Mouse (Mus musculus) heart, embryonic 11.5 days (tissue): Measurements from ENCODE around the gene Cldn9. TPM values are rescaled to one million over a fixed set of nuclear protein-coding genes. Genes with fewer than 3 reads are reported as not detected.

ENCODE experiments used
- ATAC-seq: fragments of 200-750 bp; cut with Nextera tagmentation; replicated peaks from 2 replicates; pipeline ENCODE4 v1.8.0; 2017; ENCODE audit warnings: moderate library complexity; ENCODE audit not compliant: insufficient number of reproducible peaks, low FRiP score, low TSS enrichment
- H3K27ac ChIP-seq: fragments of 300-500 bp; sonication (generic); 2 replicates; pipeline ENCODE4 v1.5.1; 2014; ENCODE audit warnings: mild to moderate bottlenecking, low read depth, low read length
- H3K27me3 ChIP-seq: fragments of 300-500 bp; sonication (generic); 2 replicates; pipeline ENCODE4 v1.6.1; 2014; ENCODE audit warnings: mild to moderate bottlenecking, low read length, mixed read lengths; ENCODE audit not compliant: control insufficient read depth, insufficient read depth
- H3K36me3 ChIP-seq: fragments of 300-500 bp; sonication (generic); 2 replicates; pipeline ENCODE4 v1.6.1; 2014; ENCODE audit warnings: mild to moderate bottlenecking, low read length, moderate library complexity, mixed read lengths; ENCODE audit not compliant: control insufficient read depth, insufficient read depth
- H3K4me1 ChIP-seq: fragments of 300-500 bp; sonication (generic); 2 replicates; pipeline ENCODE4 v1.6.1; 2014; ENCODE audit warnings: low read length; ENCODE audit not compliant: control insufficient read depth, insufficient read depth
- H3K4me2 ChIP-seq: fragments of 300-500 bp; sonication (generic); 2 replicates; pipeline ENCODE4 v1.6.1; 2014; ENCODE audit warnings: mild to moderate bottlenecking, moderate library complexity
- H3K4me3 ChIP-seq: fragments of 300-500 bp; sonication (generic); 2 replicates; pipeline ENCODE4 v1.5.1; 2014; ENCODE audit warnings: low read depth, low read length
- H3K9ac ChIP-seq: fragments of 300-500 bp; sonication (generic); 2 replicates; pipeline ENCODE4 v1.6.1; 2014; ENCODE audit warnings: mild to moderate bottlenecking, low read depth, low read length, moderate library complexity
- H3K9me3 ChIP-seq: fragments of 300-500 bp; sonication (generic); replicated peaks from 2 replicates; pipeline ENCODE4 v1.6.1; 2016; ENCODE audit warnings: low read length; ENCODE audit not compliant: control insufficient read depth
- WGBS: fragments of 180-500 bp; shearing (Covaris S2); extraction: QIAGEN DNeasy Blood & Tissue Kit; methylation state at CpG from one replicate; pipeline ENCODE4 v1.1.7; 2014; ENCODE audit not compliant: insufficient replicate concordance; 5-methylcytosine and 5-hydroxymethylcytosine counted together
- polyA plus RNA-seq: library from polyadenylated mRNA; unstranded; fragments of >200 nt; fragmentation: Nextera tagmentation; extraction: Ambion mirVana; gene quantifications from 2 replicates; pipeline ENCODE4 v1.2.1, GENCODE M21; 2014

The Cldn9 gene
- polyA plus RNA-seq, 1 experiment from 2014 or later: 0.46 TPM

DNA sequence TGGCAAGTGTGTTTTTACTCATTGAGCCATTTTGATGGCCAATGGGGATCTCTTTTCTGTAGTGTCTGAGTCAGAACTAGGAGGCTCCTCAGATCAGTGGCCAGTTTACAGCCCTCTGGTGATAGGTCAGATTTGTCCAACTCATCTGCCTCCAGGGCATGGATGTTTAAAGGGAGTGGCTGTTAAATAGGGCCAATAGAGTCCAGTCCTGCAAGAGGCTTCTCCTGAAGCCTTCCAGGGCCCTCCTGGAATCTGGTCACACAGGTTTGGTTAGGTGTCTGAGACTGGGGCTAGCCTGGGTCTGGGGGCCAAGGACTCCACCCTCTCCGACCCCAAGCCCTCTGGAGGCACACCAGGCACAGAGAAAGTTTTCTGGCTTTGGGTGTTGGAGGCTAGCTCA lies 10.7 kb upstream of the Cldn9 start:
- Histone ChIP-seq H3K36me3 (no peaks in the 10 kb centered on the region), H3K4me2 (no peak overlapping the region), H3K4me1 (peaks cover 5% of the 10 kb centered on the region), H3K9me3 (no peaks in the 10 kb centered on the region), H3K27ac (no peak overlapping the region), H3K27me3 (peaks cover 24% of the 10 kb centered on the region), H3K9ac (no peak overlapping the region), H3K4me3 (no peak overlapping the region)
- ATAC-seq: no peak
- 80% methylated on average over 1 of the region's 1 CpGs for WGBS

DNA sequence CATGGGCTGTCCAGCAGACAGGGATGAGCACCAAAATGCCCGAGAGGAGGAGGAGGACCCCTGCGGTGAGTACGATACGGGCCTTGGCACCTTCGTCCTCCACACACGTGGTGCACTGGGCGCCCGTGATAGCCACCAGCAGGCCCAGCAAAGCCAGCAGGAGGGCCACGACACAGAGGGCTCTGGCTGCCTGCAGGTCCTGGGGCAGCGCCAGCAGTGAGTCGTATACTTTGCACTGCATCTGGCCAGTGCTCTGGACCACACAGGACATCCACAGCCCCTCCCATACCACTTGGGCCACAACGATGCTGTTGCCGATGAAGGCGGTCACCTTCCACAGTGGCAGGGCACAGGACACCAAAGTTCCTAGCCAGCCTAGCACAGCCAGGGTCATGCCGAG lies 600 bp downstream of the Cldn9 start:
- H3K27me3 ChIP-seq: peaks cover 71% of the 10 kb centered on the region
- H3K9ac ChIP-seq: no peak overlapping the region
- WGBS: 13% methylated on average over 15 of the region's 15 CpGs
- no peak for ATAC-seq
- H3K4me2 ChIP-seq: no peak overlapping the region
- H3K36me3 ChIP-seq: no peaks in the 10 kb centered on the region
- H3K9me3 ChIP-seq: no peaks in the 10 kb centered on the region
- H3K4me3 ChIP-seq: no peak overlapping the region
- H3K4me1 ChIP-seq: no peaks in the 10 kb centered on the region; the same call in 1 of the 2 replicates
- no peak overlapping the region for H3K27ac ChIP-seq

DNA sequence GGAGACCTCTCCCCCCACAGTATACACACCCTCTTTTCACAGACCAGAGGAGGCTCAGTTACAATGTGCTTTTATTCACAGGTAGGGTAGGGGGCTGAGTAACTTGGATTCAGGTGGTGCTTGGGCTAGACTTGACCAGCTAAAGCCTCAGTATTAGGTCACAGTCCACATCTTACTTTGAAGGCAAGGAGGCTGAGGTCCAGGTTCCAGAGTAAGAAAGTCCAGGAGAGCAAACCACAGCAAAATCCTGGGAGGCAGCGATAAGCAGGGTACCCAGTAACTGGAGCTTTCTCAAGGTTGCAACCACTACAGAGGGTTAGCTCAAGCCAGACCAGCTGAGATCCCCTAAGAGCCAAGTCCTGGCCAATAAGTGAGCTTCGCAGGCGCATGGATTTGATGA lies 1.3 kb downstream of the Cldn9 start:
- Histone ChIP-seq H3K36me3 (no peaks in the 10 kb centered on the region), H3K9me3 (no peaks in the 10 kb centered on the region), H3K9ac (no peak overlapping the region), H3K4me2 (no peak overlapping the region), H3K27me3 (peaks cover 71% of the 10 kb centered on the region), H3K4me1 (no peaks in the 10 kb centered on the region; the same call in 1 of the 2 replicates), H3K4me3 (no peak overlapping the region), H3K27ac (no peak overlapping the region)
- no peak for ATAC-seq
- WGBS: 49% methylated on average over 3 of the region's 3 CpGs

DNA sequence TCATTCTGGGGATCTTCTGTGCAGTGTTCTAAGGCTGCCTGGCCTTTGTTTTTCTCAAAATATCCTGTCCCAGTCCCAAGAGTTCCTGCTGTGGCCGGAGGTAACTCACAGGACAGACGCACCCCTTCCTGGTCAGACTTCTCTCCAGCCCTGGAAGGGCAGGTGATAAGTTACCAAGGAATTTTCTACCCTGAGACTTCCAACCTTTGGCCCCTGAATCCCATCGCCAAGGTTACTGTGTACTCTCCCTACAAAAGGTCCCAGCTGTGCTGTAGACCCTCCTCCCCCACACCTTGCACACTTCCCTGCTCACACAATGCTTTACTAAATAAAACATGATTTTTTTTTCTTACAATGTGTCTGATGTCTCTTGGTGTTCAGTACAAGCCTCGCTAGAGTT lies 1.7 kb downstream of the Cldn9 start:
- no peak overlapping the region for H3K4me2 ChIP-seq
- H3K27ac ChIP-seq: no peak overlapping the region
- WGBS: 49% methylated on average over 4 of the region's 4 CpGs

DNA sequence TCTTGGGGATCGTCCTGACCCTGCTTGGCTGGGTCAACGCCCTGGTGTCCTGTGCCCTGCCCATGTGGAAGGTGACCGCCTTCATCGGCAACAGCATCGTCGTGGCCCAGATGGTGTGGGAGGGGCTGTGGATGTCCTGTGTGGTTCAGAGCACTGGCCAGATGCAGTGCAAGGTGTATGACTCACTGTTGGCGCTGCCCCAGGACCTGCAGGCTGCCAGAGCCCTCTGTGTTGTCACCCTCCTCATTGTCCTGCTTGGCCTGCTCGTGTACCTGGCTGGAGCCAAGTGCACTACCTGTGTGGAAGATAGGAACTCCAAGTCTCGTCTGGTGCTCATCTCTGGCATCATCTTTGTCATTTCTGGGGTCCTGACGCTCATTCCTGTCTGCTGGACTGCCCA lies 2.7 kb downstream of the Cldn9 start:
- no peak overlapping the region for H3K4me2 ChIP-seq
- no peak overlapping the region for H3K9ac ChIP-seq
- no peak for ATAC-seq
- no peak overlapping the region for H3K27ac ChIP-seq
- no peaks in the 10 kb centered on the region for H3K36me3 ChIP-seq
- H3K9me3 ChIP-seq: no peaks in the 10 kb centered on the region
- H3K4me1 ChIP-seq: peaks cover under 1% of the 10 kb centered on the region
- WGBS: 65% methylated on average over 10 of the region's 10 CpGs
- peaks cover 71% of the 10 kb centered on the region for H3K27me3 ChIP-seq
- H3K4me3 ChIP-seq: no peak overlapping the region

More for the DNA sequence above, 1.7 kb downstream of the Cldn9 start:
- Histone ChIP-seq H3K36me3 (no peaks in the 10 kb centered on the region), H3K9me3 (no peaks in the 10 kb centered on the region), H3K9ac (no peak overlapping the region), H3K27me3 (peaks cover 71% of the 10 kb centered on the region), H3K4me3 (no peak overlapping the region), H3K4me1 (no peaks in the 10 kb centered on the region; the same call in 1 of the 2 replicates)
- ATAC-seq: no peak

DNA sequence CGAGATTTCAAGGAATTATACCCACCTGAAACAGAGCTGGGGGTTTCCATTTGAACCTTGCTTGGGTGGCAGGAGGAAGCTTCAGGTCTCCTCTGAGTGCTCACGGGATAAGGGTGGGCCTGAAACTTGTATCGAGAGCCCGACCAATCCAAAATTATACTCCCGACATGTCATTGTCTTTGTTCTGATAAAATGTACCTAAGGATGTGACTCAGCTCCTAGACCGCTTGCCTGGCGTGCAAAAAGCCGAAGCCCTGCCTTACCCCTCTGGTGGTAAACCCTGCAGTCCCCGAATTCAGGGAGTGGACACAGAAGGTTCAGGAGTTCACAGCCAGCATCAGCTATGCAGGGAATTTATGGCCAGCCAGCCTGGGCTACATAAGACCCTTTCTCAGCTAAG lies 3.5 kb downstream of the Cldn9 start:
- Histone ChIP-seq H3K9me3 (no peaks in the 10 kb centered on the region), H3K4me2 (no peak overlapping the region), H3K4me1 (peaks cover 8% of the 10 kb centered on the region), H3K9ac (no peak overlapping the region), H3K36me3 (no peaks in the 10 kb centered on the region), H3K27me3 (peaks cover 70% of the 10 kb centered on the region), H3K27ac (no peak overlapping the region), H3K4me3 (no peak overlapping the region)
- ATAC-seq: no peak
- 59% methylated on average over 9 of the region's 9 CpGs for WGBS

DNA sequence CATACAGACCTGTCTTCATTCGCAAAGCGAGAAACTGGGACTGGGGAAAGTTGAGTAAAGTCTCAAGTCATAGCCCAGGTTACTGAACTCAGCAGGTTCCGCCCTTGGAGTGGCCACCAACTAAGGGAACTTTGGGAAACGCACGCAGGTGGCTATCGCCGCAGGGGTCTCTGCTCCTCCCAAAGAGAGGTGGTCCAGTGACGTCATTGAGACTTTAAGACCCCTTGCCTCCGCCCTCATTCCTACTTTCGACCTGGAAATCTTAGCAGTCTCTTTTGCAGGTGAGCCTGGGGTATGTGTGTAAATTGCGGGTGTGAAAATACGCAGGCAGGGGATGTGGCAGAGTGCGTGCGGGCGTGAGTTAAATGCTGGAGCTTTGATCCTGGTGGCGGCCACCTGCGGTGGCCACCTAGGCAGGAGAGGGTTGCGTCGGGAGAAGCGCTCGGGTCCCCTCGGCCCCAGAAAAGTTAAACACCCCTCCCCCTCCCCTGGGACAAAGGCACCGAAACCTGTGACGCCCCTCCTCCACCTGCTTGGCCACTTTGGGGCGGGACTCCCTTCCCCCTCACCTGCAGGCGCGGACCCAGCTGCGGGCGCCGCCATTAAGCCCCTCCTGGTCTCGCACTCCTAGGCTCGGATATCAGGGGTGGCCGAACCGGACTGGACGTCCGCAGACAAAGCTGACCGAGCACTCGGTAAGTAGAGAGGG lies 4.5 kb downstream of the Cldn9 start, which contains the start of gene Cldn6:
Cldn6 (plus strand) TSS at position 123 of the 709 bp plus-strand sequence.
- no peak within 1 kb of the TSS for H3K27ac ChIP-seq
- no peaks in the 10 kb centered on the region for H3K9me3 ChIP-seq
- no peaks in the 10 kb centered on the region for H3K36me3 ChIP-seq
- ATAC-seq: no peak
- peaks cover 61% of the 10 kb centered on the region for H3K27me3 ChIP-seq
- H3K4me1 ChIP-seq: peaks cover 18% of the 10 kb centered on the region
- WGBS: 3% methylated on average over 34 of the region's 38 CpGs
- no peak within 1 kb of the TSS for H3K9ac ChIP-seq
- H3K4me3 ChIP-seq: peak within 1 kb of the TSS; percentile 16; the same call in 1 of the 2 replicates
- H3K4me2 ChIP-seq: peak within 1 kb of the TSS; percentile 23

DNA sequence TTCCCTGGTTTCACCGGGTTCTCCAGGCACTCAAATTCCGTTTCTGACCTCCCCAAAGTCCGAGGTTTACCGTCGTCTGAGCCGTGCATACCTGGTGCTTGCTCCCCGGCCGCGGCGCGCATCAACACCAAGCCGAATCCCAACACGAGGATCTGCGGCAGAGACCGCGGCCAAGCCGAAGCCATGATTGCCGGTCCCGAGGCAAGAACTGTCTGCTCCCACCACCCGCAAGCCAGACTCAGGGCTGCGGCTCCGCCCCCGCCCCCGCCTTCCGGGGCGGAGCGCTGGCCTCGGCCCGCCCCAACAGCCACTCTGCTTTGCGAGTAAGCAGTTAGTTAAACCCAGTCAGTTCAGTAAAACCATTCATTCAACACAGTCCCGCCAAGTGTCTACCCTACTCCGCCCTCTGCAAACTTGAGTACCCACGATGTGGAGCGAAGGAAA lies 6.6 kb downstream of the Cldn9 start, which contains the start of gene Tnfrsf12a:
Tnfrsf12a (minus strand) TSS at position 233 of the 444 bp plus-strand sequence.
- Histone ChIP-seq H3K27ac (peak within 1 kb of the TSS; percentile 95), H3K4me2 (peak within 1 kb of the TSS; percentile 95), H3K9me3 (no peaks in the 10 kb centered on the region), H3K36me3 (no peaks in the 10 kb centered on the region), H3K27me3 (peaks cover 40% of the 10 kb centered on the region), H3K4me1 (peaks cover 21% of the 10 kb centered on the region), H3K4me3 (peak within 1 kb of the TSS; percentile 73), H3K9ac (peak within 1 kb of the TSS; percentile 86)
- WGBS: under 1% methylated on average over 34 of the region's 34 CpGs
- ATAC-seq: peak; percentile 33; the same call in 1 of the 2 replicates
